Mouse (Mus musculus) liver, adult (tissue): ENCODE measurements around the gene Zkscan3.

ENCODE experiments used
- GATA4 ChIP-seq: IDR thresholded peaks from 2 replicates; pipeline ENCODE4 v1.6.1; 2014; ENCODE audit warnings: mild to moderate bottlenecking, low read length; ENCODE audit not compliant: insufficient replicate concordance

Zkscan3 gene

GRCm38 (mm10) chr13:21407969-21408804, 5.6 kb upstream of the Zkscan3 start:
- TF ChIP-seq GATA4, result peak; percentile 47; the same call in 1 of the 2 replicates

DNA sequence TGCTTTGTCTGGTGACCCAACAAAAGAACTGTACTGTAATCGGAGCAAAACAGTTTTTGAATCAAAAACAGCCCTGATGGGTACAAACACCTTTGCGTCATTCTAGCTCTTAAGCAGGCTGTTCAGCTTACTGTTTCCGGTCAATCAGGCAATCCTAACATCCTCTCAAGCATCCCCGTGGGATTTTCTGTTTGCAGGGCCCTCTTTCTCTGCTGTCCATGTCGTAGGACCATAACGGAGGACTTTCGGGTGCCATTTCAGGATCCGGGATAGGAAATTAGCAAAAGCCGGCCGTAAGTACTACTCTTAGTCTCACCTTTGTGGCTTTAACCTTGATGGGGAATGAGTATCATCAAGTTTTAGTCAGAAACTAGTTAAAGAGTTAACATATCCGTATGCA, 4.8 kb upstream of the Zkscan3 start:
- TF ChIP-seq GATA4, result no peak

GRCm38 (mm10) chr13:21402848-21403247, 293 bp upstream of the Zkscan3 start:
- no peak for TF ChIP-seq GATA4

DNA sequence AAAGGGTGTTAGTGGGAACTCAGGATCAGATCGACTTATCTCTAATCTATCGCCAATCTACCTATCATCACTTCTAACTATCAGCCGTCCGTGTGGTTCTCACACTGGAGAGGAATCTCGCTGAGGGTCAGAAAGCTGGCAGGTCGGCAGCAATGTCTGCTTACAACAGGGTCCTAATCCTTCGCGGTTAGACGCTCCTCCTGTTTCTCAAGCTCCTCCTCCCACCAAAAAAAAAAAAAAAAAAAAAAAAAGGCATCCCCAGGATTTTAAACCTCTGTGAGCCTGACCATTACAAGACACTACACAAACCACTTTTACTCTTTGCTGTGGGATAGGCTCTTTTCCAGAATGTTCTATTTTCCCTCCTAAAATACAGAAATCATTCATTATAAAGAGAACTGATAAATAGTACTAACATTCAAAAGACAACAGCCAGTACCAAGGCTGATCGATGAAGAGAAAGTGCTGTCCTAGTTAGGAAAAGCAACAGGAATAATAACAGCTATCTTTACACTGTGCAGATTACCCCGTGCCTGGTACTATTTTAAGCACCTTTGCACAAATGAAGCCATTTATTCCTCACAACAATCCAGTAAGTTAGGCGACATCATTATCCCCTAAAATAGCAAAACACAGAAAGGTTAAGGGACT, 794 bp downstream of the Zkscan3 start:
- TF ChIP-seq GATA4, result no peak

GRCm38 (mm10) chr13:21401166-21401565, 1.4 kb downstream of the Zkscan3 start:
- TF ChIP-seq GATA4, result no peak

- no peak for TF ChIP-seq GATA4
Observed at GRCm38 (mm10) chr13:21397486-21397885, 5.1 kb downstream of the Zkscan3 start.

GRCm38 (mm10) chr13:21395623-21396022, 6.9 kb downstream of the Zkscan3 start:
- TF ChIP-seq GATA4, result no peak

- no peak for TF ChIP-seq GATA4
Observed at GRCm38 (mm10) chr13:21395211-21395610, 7.3 kb downstream of the Zkscan3 start.

DNA sequence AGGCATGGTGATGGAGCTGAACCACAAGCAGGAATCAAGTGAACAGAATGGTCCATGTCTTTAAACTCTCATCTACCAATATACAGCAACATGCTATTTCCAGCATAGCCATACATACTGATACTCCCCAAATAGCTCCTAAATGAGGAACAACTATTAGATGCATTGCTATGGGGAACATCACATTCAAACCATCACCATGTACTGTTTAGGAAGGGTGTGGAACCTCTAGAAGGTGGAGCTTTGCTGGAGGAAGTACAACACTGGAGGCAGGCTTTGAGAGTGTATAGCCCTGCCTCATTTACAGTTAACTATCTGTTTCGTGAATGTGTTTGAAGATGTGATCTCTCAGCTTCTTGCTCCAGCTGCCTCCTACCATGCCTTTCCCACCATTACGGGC, 24.8 kb downstream of the Zkscan3 start:
- TF ChIP-seq GATA4, result no peak

- TF ChIP-seq GATA4, result no peak
Observed at GRCm38 (mm10) chr13:21372700-21373099, 29.9 kb downstream of the Zkscan3 start.

DNA sequence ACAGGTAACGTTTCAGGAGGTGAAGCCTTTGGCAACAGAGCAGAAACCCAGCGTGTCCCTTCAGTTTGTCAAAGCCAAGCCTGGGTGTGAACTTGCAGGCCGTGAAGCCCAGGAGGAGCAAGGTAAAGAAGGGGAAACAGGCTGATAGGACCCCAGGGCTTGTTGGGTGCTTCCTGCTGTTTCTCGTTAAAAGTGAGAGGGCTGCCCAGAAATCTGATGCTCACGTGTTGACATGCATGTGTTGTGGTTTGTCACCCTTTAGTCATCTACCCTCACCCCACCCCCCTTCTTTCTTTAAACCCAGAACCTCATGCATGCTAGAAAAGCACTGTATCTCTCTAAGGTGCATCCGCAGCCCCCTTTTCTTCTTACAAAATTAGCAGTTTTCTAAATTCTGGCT, 35.9 kb downstream of the Zkscan3 start:
- no peak for TF ChIP-seq GATA4

GRCm38 (mm10) chr13:21363719-21364118, 38.8 kb downstream of the Zkscan3 start:
- no peak for TF ChIP-seq GATA4

DNA sequence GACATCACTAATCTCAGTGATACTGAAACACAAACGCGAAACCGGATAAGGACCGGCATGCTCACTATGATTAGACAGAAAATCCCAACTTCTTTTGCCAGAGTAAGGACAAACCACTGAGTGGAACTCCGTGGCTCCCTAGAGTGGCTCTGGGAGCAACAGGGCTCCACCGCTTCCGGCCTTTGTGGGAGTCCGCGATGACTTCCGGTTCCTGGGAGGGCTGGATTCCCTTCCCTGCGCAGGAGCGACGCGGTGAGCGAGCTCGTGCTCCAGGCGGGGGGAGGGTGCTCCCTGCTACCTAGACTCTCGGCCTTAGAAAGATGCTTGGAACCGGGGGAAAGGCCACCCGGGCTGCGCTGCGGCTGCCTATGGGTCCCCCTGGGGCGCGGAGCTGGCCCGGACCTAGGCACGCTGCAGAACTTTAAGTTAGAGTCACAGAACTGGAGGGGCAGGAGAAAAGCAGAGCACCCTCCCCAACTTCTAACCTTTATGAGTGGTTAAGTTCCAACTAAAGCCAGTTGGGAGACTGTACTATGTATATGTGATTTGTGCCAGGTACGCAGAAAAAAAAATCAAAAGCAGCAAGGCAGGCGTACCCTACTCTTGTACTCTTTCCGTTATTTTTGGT, 39.8 kb downstream of the Zkscan3 start, which contains the start of gene Zscan12:
Gene Zscan12, plus strand, starts transcription at position 200 of the 628 bp plus-strand sequence.
- peak; percentile 83 for TF ChIP-seq GATA4

DNA sequence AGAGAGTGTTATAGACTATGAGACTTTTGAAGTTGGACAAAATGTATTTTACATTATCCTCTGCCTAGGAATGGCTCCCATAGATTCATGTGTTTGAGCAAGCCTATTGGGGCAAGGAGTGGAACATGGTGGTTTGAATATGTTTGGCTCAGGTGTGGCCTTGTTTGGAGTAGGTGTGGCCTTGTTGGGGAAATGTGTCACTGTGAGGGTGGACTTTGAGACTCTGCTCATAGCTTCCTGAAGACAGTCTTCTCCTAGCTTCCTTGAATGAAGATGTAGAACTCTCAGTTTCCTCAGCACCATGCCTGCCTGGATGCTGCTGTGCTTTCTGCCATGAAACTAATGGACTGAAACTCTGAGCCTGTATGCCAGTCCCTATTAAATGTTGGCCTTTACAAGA, 52.0 kb downstream of the Zkscan3 start:
- no peak for TF ChIP-seq GATA4

DNA sequence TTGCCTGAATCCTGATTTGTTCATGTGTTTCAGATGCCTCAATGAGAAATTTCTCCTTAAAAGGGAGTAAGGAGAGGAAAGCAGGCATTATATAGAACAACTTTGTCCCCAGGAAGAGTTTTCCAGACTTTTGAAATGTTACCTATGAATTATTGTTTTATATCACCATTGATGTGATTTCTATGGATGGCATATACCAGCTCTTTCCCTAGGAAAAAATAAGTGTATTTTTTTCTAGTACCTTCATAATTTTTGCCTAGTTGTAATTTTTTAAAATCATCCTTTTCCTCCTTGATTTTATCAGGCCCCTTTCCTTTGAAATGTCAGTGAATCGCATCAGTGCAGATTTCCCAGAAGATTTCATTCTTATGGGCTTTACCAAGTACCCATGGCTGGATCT, 55.9 kb downstream of the Zkscan3 start, which contains the start of gene Olfr1367:
Gene Olfr1367, plus strand, starts transcription at position 301 of the 400 bp plus-strand sequence.
- TF ChIP-seq GATA4, result no peak
